Comparison of ENCODE assay signal across 25 mouse cellular contexts in the genomic region with DNA sequence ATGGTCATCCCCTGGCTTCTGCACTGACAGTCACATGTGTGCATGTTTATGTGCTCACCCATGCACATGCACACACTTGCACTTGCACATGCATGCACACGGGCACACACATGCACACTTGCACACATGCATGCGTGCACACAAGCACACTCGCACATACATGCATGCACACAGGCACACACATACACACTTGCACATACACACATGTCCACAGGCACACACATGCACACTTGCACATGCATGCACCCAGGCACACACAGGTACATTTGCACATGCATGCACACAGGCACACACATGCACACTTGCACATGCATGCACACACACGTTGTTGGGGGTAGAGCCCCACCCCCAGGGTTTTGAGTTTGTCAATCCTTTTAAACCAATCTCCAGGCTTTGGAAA. TPM values are rescaled to one million over a fixed set of nuclear protein-coding genes. Genes with fewer than 3 reads are reported as not detected.
"Had no signal": no experiment of that assay in that cellular context is flagged by ENCODE, and none has a peak within 500 bp of the region (broad histone marks: within the 10 kb centered on the region; RNA-seq: fewer than 3 reads in every experiment).

No protein-coding gene starts in this region.

- H3K9me3 ChIP-seq: limb, embryonic 13.5 days; liver, embryonic 12.5 days; liver, embryonic 15.5 days; lung, embryonic 15.5 days; midbrain, embryonic 13.5 days; neural tube, embryonic 12.5 days; neural tube, embryonic 15.5 days had no signal

- ATAC-seq: intestine, embryonic 16.5 days; liver, embryonic 12.5 days; midbrain, embryonic 13.5 days had no signal

- H3K36me3 ChIP-seq: limb, embryonic 13.5 days; liver, embryonic 12.5 days; liver, embryonic 15.5 days; lung, embryonic 15.5 days; midbrain, embryonic 13.5 days; neural tube, embryonic 12.5 days; neural tube, embryonic 15.5 days had no signal

- DNase-seq: kidney, adult 18-20 months; kidney, adult 9 months; kidney, postnatal 36 days; left cerebral cortex, postnatal 4 days; liver; lung, adult 18-20 months; lung, postnatal 10 days; lung, postnatal 36 days; right cerebral cortex, adult 18-20 months; right cerebral cortex, postnatal 14 days; right cerebral cortex, postnatal 4 days; thymus, adult 18-20 months; thymus, postnatal 36 days had no signal

- H3K4me2 ChIP-seq: limb, embryonic 13.5 days; liver, embryonic 12.5 days; liver, embryonic 15.5 days; lung, embryonic 15.5 days; midbrain, embryonic 13.5 days; neural tube, embryonic 12.5 days; neural tube, embryonic 15.5 days had no signal

- H3K4me3 ChIP-seq: limb, embryonic 13.5 days; liver, embryonic 12.5 days; liver, embryonic 15.5 days; lung, embryonic 15.5 days; midbrain, embryonic 13.5 days; neural tube, embryonic 12.5 days; neural tube, embryonic 15.5 days had no signal

- H3K9ac ChIP-seq: limb, embryonic 13.5 days; liver, embryonic 12.5 days; liver, embryonic 15.5 days; lung, embryonic 15.5 days; midbrain, embryonic 13.5 days; neural tube, embryonic 12.5 days; neural tube, embryonic 15.5 days had no signal

- H3K27ac ChIP-seq: kidney, postnatal 0 days; limb, embryonic 13.5 days; liver, embryonic 12.5 days; liver, embryonic 15.5 days; lung, embryonic 15.5 days; midbrain, embryonic 13.5 days; neural tube, embryonic 12.5 days; neural tube, embryonic 15.5 days; stomach, postnatal 0 days had no signal

- H3K4me1 ChIP-seq: liver, embryonic 15.5 days had no signal

- H3K27me3 ChIP-seq: limb, embryonic 13.5 days; liver, embryonic 12.5 days; liver, embryonic 15.5 days; lung, embryonic 15.5 days; midbrain, embryonic 13.5 days; neural tube, embryonic 12.5 days; neural tube, embryonic 15.5 days had no signal

RNA-seq across cellular contexts. Expression of gene Gpr142, which starts 18.2 kb away (rescaled TPM):
- polyA plus RNA-seq: kidney, postnatal 0 days; limb, embryonic 13.5 days; liver, embryonic 12.5 days; liver, embryonic 15.5 days; lung, embryonic 15.5 days; midbrain, embryonic 13.5 days; midbrain, postnatal 0 days; neural tube, embryonic 12.5 days; neural tube, embryonic 15.5 days; stomach, postnatal 0 days; urinary bladder, adult 2 months had no signal

RNA-seq across cellular contexts. Expression of gene Btbd17, which starts 21.2 kb away (rescaled TPM):
- polyA plus RNA-seq: liver, embryonic 12.5 days; liver, embryonic 15.5 days had no signal

RNA-seq across cellular contexts. Expression of gene Kif19a, which starts 51.7 kb away (rescaled TPM):
- polyA plus RNA-seq: liver, embryonic 12.5 days had no signal
